Comparison of ENCODE assay signal across 20 mouse cellular contexts in genomic region chr1:161159214-161159613, GRCm38 (mm10). TPM values are rescaled to one million over a fixed set of nuclear protein-coding genes. Genes with fewer than 3 reads are reported as not detected.
"Had no signal": no experiment of that assay in that cellular context is flagged by ENCODE, and none has a peak within 500 bp of the region (broad histone marks: within the 10 kb centered on the region; RNA-seq: fewer than 3 reads in every experiment).

TSS of gene Tex50 (minus strand) at chr1:161159314.

- H3K4me2 ChIP-seq: lung, embryonic 14.5 days; midbrain, embryonic 12.5 days; neural tube, embryonic 12.5 days; stomach, embryonic 15.5 days had no signal

- DNase-seq: lung, adult 18-20 months; lung, embryonic 14.5 days; lung, postnatal 10 days; lung, postnatal 4 days; midbrain, embryonic 14.5 days; right cerebral cortex, postnatal 14 days; thymus, adult 2 months; thymus, postnatal 25 days; thymus, postnatal 4 days had no signal

- H3K9me3 ChIP-seq: midbrain, embryonic 12.5 days; neural tube, embryonic 12.5 days; stomach, embryonic 15.5 days had no signal

- H3K4me1 ChIP-seq: midbrain, embryonic 10.5 days; midbrain, embryonic 12.5 days; neural tube, embryonic 12.5 days; stomach, embryonic 15.5 days had no signal

- H3K4me3 ChIP-seq: midbrain, embryonic 10.5 days; midbrain, embryonic 12.5 days; myocyte; neural tube, embryonic 12.5 days; stomach, embryonic 15.5 days had no signal

- H3K36me3 ChIP-seq: midbrain, embryonic 10.5 days; midbrain, embryonic 12.5 days; neural tube, embryonic 12.5 days; stomach, embryonic 15.5 days had no signal

- H3K27ac ChIP-seq: midbrain, embryonic 10.5 days; midbrain, embryonic 12.5 days; neural tube, embryonic 12.5 days; stomach, embryonic 15.5 days; stomach, postnatal 0 days had no signal

- H3K9ac ChIP-seq: lung, embryonic 14.5 days; midbrain, embryonic 12.5 days; neural tube, embryonic 12.5 days; stomach, embryonic 15.5 days had no signal

- H3K27me3 ChIP-seq: midbrain, embryonic 12.5 days; neural tube, embryonic 12.5 days; stomach, embryonic 15.5 days had no signal

RNA-seq across cellular contexts. Expression of gene Tex50, which starts in this region (rescaled TPM):
- total RNA-seq: megakaryocyte, adult 5-6 weeks; megakaryocyte-erythroid progenitor cell, adult 5-6 weeks; neutrophil, adult 5-6 weeks had no signal
- polyA plus RNA-seq: liver, embryonic 16.5 days; lung, embryonic 14.5 days; myocyte; spleen, adult 2 months; stomach, embryonic 15.5 days; stomach, postnatal 0 days; thymus, adult 2 months had no signal
